Mouse (Mus musculus): ENCODE data around the gene Serp2. TPM values are rescaled to one million over a fixed set of nuclear protein-coding genes. Genes with fewer than 3 reads are reported as not detected.

The Serp2 gene
- total and polyA plus RNA-seq, 3 experiments: 0.60 to 0.96 (median 0.64) TPM

DNA sequence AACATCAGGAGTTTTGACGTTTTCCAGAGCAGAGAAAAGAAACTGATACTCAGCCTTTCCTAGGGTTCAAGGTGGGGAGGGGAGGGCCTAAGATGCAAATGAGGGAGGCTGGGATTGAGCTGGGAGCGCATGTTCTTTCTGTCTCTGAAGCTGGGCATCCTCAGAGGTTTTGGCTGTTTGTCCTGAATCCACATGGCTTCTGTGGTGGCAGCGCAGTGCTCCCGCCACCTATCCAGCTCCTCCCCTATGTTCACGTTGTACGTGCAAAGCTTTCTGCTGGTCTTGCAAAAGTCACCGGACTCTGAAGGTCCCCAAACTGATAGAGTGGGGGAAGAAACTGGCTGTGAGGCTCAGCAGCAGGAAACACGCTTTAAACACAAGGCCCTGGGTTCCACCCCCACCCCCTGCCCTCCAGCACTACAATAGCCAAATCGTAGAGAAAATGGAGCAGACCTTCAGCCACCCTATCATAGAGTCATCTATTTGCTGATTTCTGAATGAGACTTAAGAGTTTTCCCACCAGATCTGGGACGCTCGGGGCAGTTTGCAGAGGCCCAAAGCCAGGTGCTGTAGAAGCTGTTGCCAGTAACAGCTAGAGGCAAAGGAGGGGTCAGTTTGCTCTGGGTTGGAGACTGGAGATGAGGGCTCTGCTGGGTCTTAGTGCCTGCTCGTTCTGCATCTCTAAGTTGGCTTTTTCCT is 42.0 kb upstream of the Serp2 start:
- Histone ChIP-seq H3K27ac (peak overlapping the region; percentile 66), H3K9ac (ENCODE audit: low read depth, low read length) (peak overlapping the region; percentile 7), H3K36me3 (ENCODE audit: control insufficient read depth, insufficient read depth, low read length) (no peaks in the 10 kb centered on the region; the same call in 1 of the 2 replicates), H3K79me2 (replicated peaks; ENCODE audit: control insufficient read depth, insufficient read depth, low read length) (no peaks in the 10 kb centered on the region), H3K4me3 (peak overlapping the region; percentile 39), H3K27me3 (ENCODE audit: control insufficient read depth, insufficient read depth, low read length) (no peaks in the 10 kb centered on the region), H3K4me1 (ENCODE audit: control insufficient read depth, insufficient read depth, low read length) (peaks cover 8% of the 10 kb centered on the region)
- intact Hi-C loops (cut with DNase I): no loop called here
- TF ChIP-seq POLR2A (IDR thresholded peaks at IDR 0.05; ENCODE audit: insufficient read depth, low read depth, low read length) (no peak), EP300 (IDR thresholded peaks at IDR 0.05; ENCODE audit: insufficient read depth, low read depth, low read length) (no peak), CTCF (IDR thresholded peaks at IDR 0.05) (no peak)
- peak; percentile 54 to 60 for DNase-seq
- 12% methylated on average over 12 of the region's 12 CpGs for WGBS

DNA sequence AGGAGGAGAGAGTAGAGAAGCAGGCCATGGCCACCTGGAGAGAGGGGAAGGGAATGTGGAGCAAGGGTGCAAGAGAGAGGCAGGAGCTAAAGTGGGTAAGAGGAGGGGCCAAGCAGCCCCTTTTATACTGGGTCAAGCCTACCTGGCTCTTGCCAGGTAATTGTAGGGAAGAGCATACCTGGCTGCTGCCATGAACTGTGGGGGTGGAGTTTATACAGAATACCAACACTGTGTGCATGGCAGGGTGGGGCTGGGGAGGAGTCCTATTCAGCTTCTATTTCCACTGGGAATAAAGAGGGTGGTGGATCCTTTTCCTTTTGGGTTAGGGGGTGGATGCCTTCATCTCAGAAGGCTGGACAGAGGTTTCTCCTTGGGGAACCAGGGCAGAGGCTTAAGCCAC is 41.1 kb upstream of the Serp2 start:
- Histone ChIP-seq H3K9ac (ENCODE audit: low read depth, low read length) (no peak overlapping the region), H3K4me1 (ENCODE audit: control insufficient read depth, insufficient read depth, low read length) (peaks cover 8% of the 10 kb centered on the region), H3K27me3 (ENCODE audit: control insufficient read depth, insufficient read depth, low read length) (no peaks in the 10 kb centered on the region), H3K4me3 (no peak overlapping the region), H3K27ac (no peak overlapping the region), H3K79me2 (replicated peaks; ENCODE audit: control insufficient read depth, insufficient read depth, low read length) (no peaks in the 10 kb centered on the region), H3K36me3 (ENCODE audit: control insufficient read depth, insufficient read depth, low read length) (no peaks in the 10 kb centered on the region; the same call in 1 of the 2 replicates)
- TF ChIP-seq POLR2A (IDR thresholded peaks at IDR 0.05; ENCODE audit: insufficient read depth, low read depth, low read length) (no peak), EP300 (IDR thresholded peaks at IDR 0.05; ENCODE audit: insufficient read depth, low read depth, low read length) (no peak), CTCF (IDR thresholded peaks at IDR 0.05) (no peak)
- intact Hi-C loops (cut with DNase I): no loop called here
- DNase-seq: no peak

DNA sequence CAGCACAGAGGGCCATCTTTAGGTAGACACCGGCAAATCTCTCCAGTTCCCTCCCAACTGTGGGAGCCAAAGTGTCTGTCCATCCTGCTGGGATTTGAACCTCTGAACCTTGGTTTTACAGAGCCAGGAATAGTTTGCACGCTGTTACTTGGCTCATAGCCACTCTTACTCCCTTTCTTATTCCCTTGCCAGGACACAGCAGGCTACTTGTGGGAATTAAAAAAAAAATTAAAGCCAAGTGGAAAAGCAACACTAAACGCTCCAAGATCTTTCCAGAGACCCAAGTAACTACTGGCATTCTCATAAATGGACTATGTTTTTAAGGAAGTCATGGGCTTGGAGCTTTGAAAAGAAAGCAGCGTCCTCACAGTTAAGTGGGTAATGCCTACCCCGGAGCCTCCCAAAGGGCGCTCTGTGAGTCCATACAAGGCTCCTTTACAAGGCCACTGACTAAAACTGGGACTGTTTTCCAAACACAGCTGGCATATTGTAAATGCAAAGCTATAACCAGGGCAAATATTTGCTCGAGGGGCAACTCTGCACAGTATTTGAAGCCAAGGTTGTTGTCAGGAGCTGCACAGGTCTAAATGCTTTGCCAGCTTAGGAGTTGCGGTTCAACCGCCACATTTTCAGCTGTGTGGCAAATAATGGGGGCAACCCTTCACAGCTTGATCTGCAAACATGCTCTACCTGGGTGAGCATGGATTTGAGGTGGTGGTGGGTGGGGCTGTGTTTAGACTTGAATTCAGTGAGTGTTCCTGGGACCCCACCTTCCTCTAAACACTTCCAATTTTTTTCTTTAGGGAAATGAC is 38.6 kb upstream of the Serp2 start:
- intact Hi-C loops (cut with DNase I): no loop called here
- Histone ChIP-seq H3K4me1 (ENCODE audit: control insufficient read depth, insufficient read depth, low read length) (peaks cover 6% of the 10 kb centered on the region), H3K9ac (ENCODE audit: low read depth, low read length) (no peak overlapping the region), H3K36me3 (ENCODE audit: control insufficient read depth, insufficient read depth, low read length) (no peaks in the 10 kb centered on the region; the same call in 1 of the 2 replicates), H3K27me3 (ENCODE audit: control insufficient read depth, insufficient read depth, low read length) (no peaks in the 10 kb centered on the region), H3K27ac (no peak overlapping the region; the same call in 1 of the 2 replicates), H3K79me2 (replicated peaks; ENCODE audit: control insufficient read depth, insufficient read depth, low read length) (no peaks in the 10 kb centered on the region), H3K4me3 (no peak overlapping the region)
- DNase-seq: no peak
- no peak for TF ChIP-seq CTCF (IDR thresholded peaks at IDR 0.05)
- no peak for TF ChIP-seq EP300 (IDR thresholded peaks at IDR 0.05; ENCODE audit: insufficient read depth, low read depth, low read length)
- no peak for TF ChIP-seq POLR2A (IDR thresholded peaks at IDR 0.05; ENCODE audit: insufficient read depth, low read depth, low read length)
- WGBS: 70% methylated on average over 9 of the region's 9 CpGs

DNA sequence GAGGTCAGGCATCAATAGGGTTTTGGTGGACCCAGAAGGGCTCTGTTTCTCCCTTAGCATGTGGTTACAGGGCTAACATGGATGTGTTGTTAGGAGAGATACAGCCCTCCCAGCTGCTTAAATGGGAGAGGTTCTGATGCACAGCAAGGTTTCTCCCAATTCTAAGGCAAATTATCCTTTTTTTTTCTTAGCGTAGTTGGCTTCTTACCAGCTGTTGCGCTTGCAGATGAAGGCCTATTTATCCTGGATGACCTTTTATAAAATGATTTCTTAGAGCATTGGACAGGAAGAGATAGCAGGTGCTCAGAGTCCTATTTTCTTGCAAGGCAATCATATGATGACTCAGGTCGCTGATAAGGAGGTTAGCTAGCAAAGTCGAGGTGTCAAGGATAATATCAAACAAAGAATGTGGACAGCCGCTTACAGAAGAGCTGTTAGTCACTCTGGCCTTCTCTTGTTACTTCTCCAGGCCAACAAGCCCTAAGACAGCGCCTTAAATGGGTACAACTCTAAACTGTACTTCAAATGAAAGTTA is 37.7 kb upstream of the Serp2 start:
- H3K4me1 ChIP-seq (ENCODE audit: control insufficient read depth, insufficient read depth, low read length): peaks cover 4% of the 10 kb centered on the region
- H3K79me2 ChIP-seq (replicated peaks; ENCODE audit: control insufficient read depth, insufficient read depth, low read length): no peaks in the 10 kb centered on the region
- DNase-seq: no peak
- no peak overlapping the region for H3K9ac ChIP-seq (ENCODE audit: low read depth, low read length)
- WGBS: 59% methylated on average over 6 of the region's 6 CpGs
- H3K27ac ChIP-seq: no peak overlapping the region
- H3K4me3 ChIP-seq: no peak overlapping the region
- intact Hi-C loops (cut with DNase I): no loop called here
- H3K27me3 ChIP-seq (ENCODE audit: control insufficient read depth, insufficient read depth, low read length): no peaks in the 10 kb centered on the region
- no peaks in the 10 kb centered on the region for H3K36me3 ChIP-seq (ENCODE audit: control insufficient read depth, insufficient read depth, low read length)
- TF ChIP-seq POLR2A (IDR thresholded peaks at IDR 0.05; ENCODE audit: insufficient read depth, low read depth, low read length): no peak

DNA sequence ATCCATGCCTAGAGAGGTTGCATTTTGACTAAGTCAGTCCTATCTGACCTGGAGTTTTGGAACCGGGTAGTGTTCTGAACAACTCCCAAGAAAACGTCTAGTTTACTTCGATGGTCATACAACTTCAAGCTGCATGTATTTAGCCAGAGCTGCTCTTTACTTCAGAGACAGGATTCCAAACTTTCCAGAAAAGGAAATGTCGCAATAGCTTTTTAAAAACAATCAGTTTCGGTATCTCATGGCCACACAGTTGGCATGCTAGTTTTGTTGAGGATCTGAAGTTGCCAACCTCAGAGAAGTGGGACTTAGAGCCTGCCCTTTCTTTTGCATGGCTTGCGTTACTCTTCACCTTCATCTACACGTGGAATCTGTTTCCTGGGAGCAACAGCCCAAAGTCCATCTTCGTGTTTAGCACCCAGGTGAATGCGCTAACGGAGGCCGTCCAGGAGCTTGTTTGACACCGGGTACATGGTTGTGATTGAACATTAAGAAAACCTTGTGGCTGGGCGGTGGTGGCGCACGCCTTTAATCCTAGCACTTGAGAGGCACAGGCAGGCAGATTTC is 37.0 kb upstream of the Serp2 start:
- no peak overlapping the region for H3K9ac ChIP-seq (ENCODE audit: low read depth, low read length)
- H3K79me2 ChIP-seq (replicated peaks; ENCODE audit: control insufficient read depth, insufficient read depth, low read length): no peaks in the 10 kb centered on the region
- H3K27me3 ChIP-seq (ENCODE audit: control insufficient read depth, insufficient read depth, low read length): no peaks in the 10 kb centered on the region
- 78% methylated on average over 15 of the region's 15 CpGs for WGBS
- H3K4me1 ChIP-seq (ENCODE audit: control insufficient read depth, insufficient read depth, low read length): peaks cover 4% of the 10 kb centered on the region
- DNase-seq: no peak
- H3K4me3 ChIP-seq: no peak overlapping the region
- no peak for TF ChIP-seq EP300 (IDR thresholded peaks at IDR 0.05; ENCODE audit: insufficient read depth, low read depth, low read length)
- no peak for TF ChIP-seq CTCF (IDR thresholded peaks at IDR 0.05)
- no peak for TF ChIP-seq POLR2A (IDR thresholded peaks at IDR 0.05; ENCODE audit: insufficient read depth, low read depth, low read length)
- H3K27ac ChIP-seq: no peak overlapping the region
- intact Hi-C loops (cut with DNase I): no loop called here
- no peaks in the 10 kb centered on the region for H3K36me3 ChIP-seq (ENCODE audit: control insufficient read depth, insufficient read depth, low read length)
